Mouse (Mus musculus) neural tube, embryonic 14.5 days (tissue): ENCODE results near the gene P3h1. TPM values are rescaled to one million over a fixed set of nuclear protein-coding genes. Genes with fewer than 3 reads are reported as not detected.

Source experiments
- ATAC-seq: fragments of 200-750 bp; cut with Nextera tagmentation; 2 replicates; pipeline ENCODE4 v1.8.0; 2017; ENCODE audit warnings: low read depth, mild to moderate bottlenecking, moderate TSS enrichment, moderate library complexity
- H3K27ac ChIP-seq: fragments of 300-500 bp; sonication (generic); 2 replicates; pipeline ENCODE4 v1.5.1; 2014; ENCODE audit warnings: low read depth, mild to moderate bottlenecking, control low read depth, low read length, moderate library complexity, mixed read lengths
- H3K27me3 ChIP-seq: fragments of 300-500 bp; sonication (generic); 2 replicates; pipeline ENCODE4 v1.6.1; 2014; ENCODE audit warnings: low read length; ENCODE audit not compliant: control insufficient read depth, insufficient read depth
- H3K36me3 ChIP-seq: fragments of 300-500 bp; sonication (generic); 2 replicates; pipeline ENCODE4 v1.6.1; 2014; ENCODE audit warnings: low read length, mixed read lengths; ENCODE audit not compliant: control insufficient read depth, insufficient read depth
- H3K4me1 ChIP-seq: fragments of 300-500 bp; sonication (generic); 2 replicates; pipeline ENCODE4 v1.6.1; 2014; ENCODE audit warnings: low read length; ENCODE audit not compliant: control insufficient read depth, insufficient read depth
- H3K4me2 ChIP-seq: fragments of 300-500 bp; sonication (generic); 2 replicates; pipeline ENCODE4 v1.6.1; 2014; ENCODE audit warnings: mild to moderate bottlenecking, low read depth, low read length, control low read depth
- H3K4me3 ChIP-seq: fragments of 300-500 bp; sonication (generic); 2 replicates; pipeline ENCODE4 v1.5.1; 2014; ENCODE audit warnings: low read depth, low read length, control low read depth, mixed read lengths
- H3K9ac ChIP-seq: fragments of 300-500 bp; sonication (generic); replicated peaks from 2 replicates; pipeline ENCODE4 v1.6.1; 2014; ENCODE audit warnings: low read depth, mild to moderate bottlenecking, control low read depth, low read length, mixed read lengths
- H3K9me3 ChIP-seq: fragments of 300-500 bp; sonication (generic); 2 replicates; pipeline ENCODE4 v1.6.1; 2016; ENCODE audit warnings: low read length; ENCODE audit not compliant: control insufficient read depth
- WGBS: fragments of 180-500 bp; shearing (Covaris S2); extraction: QIAGEN DNeasy Blood & Tissue Kit; methylation state at CpG from one replicate; pipeline ENCODE4 v1.1.7; 2014; 5-methylcytosine and 5-hydroxymethylcytosine counted together
- polyA plus RNA-seq: library from polyadenylated mRNA; unstranded; fragments of >200 nt; fragmentation: Nextera tagmentation; extraction: Ambion mirVana; gene quantifications from 2 replicates; pipeline ENCODE4 v1.2.1, GENCODE M21; 2014

P3h1 gene
- polyA plus RNA-seq, 1 experiment from 2014 or later = 9.1 TPM

- H3K4me2 ChIP-seq = peak within 1 kb of the TSS; percentile 83
- peak; percentile 90 for ATAC-seq
- H3K27me3 ChIP-seq = no peaks in the 10 kb centered on the region
- no peaks in the 10 kb centered on the region for H3K36me3 ChIP-seq
- no peaks in the 10 kb centered on the region for H3K9me3 ChIP-seq
- H3K4me3 ChIP-seq = peak within 1 kb of the TSS; percentile 76
- peak within 1 kb of the TSS; percentile 81 for H3K27ac ChIP-seq
- H3K9ac ChIP-seq = peak within 1 kb of the TSS; percentile 81
- 0% methylated on average over 22 of the region's 47 CpGs for whole genome bisulfite sequencing
- H3K4me1 ChIP-seq = peaks cover 13% of the 10 kb centered on the region; the same call in 1 of the 2 replicates
Observed at GRCm38 (mm10) chr4:119194909-119195581, 37.7 kb upstream of the P3h1 start, which contains the start of gene Svbp. Gene Svbp, plus strand, starts transcription at chr4:119195306.

- Histone ChIP-seq H3K9ac (peak overlapping the region; percentile 81), H3K27me3 (no peaks in the 10 kb centered on the region), H3K36me3 (peaks cover under 1% of the 10 kb centered on the region; the same call in 1 of the 2 replicates), H3K4me3 (peak overlapping the region; percentile 76), H3K27ac (peak overlapping the region; percentile 81), H3K4me2 (peak overlapping the region; percentile 83), H3K4me1 (peaks cover 13% of the 10 kb centered on the region; the same call in 1 of the 2 replicates), H3K9me3 (no peaks in the 10 kb centered on the region)
- 8% methylated on average over 18 of the region's 18 CpGs for WGBS
- peak; percentile 25 for ATAC-seq
Observed at GRCm38 (mm10) chr4:119195582-119196320, 37.0 kb upstream of the P3h1 start.

GRCm38 (mm10) chr4:119198105-119198504, 34.6 kb upstream of the P3h1 start:
- Histone ChIP-seq H3K4me1 (peaks cover 13% of the 10 kb centered on the region; the same call in 1 of the 2 replicates), H3K27ac (no peak overlapping the region), H3K4me3 (no peak overlapping the region), H3K9me3 (no peaks in the 10 kb centered on the region), H3K9ac (no peak overlapping the region), H3K36me3 (peaks cover 5% of the 10 kb centered on the region; the same call in 1 of the 2 replicates), H3K4me2 (no peak overlapping the region), H3K27me3 (no peaks in the 10 kb centered on the region)
- ATAC-seq = no peak
- WGBS = 90% methylated on average over 6 of the region's 6 CpGs

DNA sequence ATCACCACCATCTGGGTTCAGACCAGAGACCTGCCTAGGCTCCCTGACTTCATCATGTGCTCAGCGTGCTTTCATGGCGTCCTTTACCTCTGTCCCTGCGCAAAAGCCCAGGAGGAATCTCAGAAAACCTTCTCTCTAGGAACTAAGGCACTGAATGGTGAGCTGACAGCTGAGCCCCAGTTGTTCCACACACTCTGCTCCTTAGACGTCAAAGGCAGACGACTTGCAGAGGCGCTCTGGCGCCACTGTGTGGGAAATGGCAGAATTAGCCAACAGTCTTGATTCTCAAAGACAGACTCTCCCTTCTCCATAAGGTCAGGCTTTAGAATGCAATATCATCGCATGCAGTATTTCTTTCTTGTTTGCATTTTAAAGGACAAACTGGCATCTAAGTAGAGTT, 28.0 kb upstream of the P3h1 start:
- no peak overlapping the region for H3K4me3 ChIP-seq
- peak; percentile 70; the same call in 1 of the 2 replicates for ATAC-seq
- no peaks in the 10 kb centered on the region for H3K9me3 ChIP-seq
- peaks cover 5% of the 10 kb centered on the region; the same call in 1 of the 2 replicates for H3K36me3 ChIP-seq
- no peak overlapping the region for H3K27ac ChIP-seq
- no peak overlapping the region for H3K9ac ChIP-seq
- no peak overlapping the region for H3K4me2 ChIP-seq
- H3K4me1 ChIP-seq = no peaks in the 10 kb centered on the region
- no peaks in the 10 kb centered on the region for H3K27me3 ChIP-seq
- 13% methylated on average over 8 of the region's 8 CpGs for WGBS

GRCm38 (mm10) chr4:119216667-119217066, 16.0 kb upstream of the P3h1 start:
- WGBS = 74% methylated on average over 8 of the region's 8 CpGs
- Histone ChIP-seq H3K4me2 (no peak overlapping the region), H3K36me3 (no peaks in the 10 kb centered on the region), H3K4me3 (no peak overlapping the region), H3K9ac (no peak overlapping the region), H3K9me3 (no peaks in the 10 kb centered on the region), H3K27ac (no peak overlapping the region), H3K4me1 (no peaks in the 10 kb centered on the region), H3K27me3 (no peaks in the 10 kb centered on the region)
- ATAC-seq = peak; percentile 26; the same call in 1 of the 2 replicates

DNA sequence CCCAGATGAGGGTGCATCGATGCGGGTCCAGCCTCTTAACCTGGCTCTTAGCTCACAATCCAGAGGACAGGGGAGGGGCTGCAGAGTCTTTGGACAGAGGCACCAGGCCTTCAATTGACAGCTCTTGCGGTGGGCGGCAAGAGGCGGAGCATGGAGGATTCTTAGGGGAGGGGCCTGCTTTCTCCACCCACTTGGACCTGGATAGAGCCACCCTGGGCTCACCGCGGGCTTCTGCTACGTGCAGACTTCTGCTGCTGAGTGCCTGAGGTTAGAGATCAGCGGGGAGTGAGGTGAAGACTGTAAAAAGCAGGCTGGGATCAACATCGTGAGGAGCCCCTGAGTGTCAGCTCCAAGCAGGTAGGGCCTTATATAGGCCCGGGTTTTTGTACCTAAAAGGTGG, 14.5 kb upstream of the P3h1 start, which contains the start of gene Tmem269:
Tmem269 (minus strand) TSS at position 49 of the 400 bp plus-strand sequence.
- WGBS = 19% methylated on average over 11 of the region's 11 CpGs
- Histone ChIP-seq H3K4me3 (no peak within 1 kb of the TSS), H3K27ac (no peak within 1 kb of the TSS), H3K4me1 (no peaks in the 10 kb centered on the region), H3K4me2 (no peak within 1 kb of the TSS), H3K9me3 (no peaks in the 10 kb centered on the region), H3K9ac (no peak within 1 kb of the TSS), H3K36me3 (no peaks in the 10 kb centered on the region), H3K27me3 (no peaks in the 10 kb centered on the region)
- 0 out of 2 replicates have a peak, but pooled peaks have one; percentile 19 for ATAC-seq

DNA sequence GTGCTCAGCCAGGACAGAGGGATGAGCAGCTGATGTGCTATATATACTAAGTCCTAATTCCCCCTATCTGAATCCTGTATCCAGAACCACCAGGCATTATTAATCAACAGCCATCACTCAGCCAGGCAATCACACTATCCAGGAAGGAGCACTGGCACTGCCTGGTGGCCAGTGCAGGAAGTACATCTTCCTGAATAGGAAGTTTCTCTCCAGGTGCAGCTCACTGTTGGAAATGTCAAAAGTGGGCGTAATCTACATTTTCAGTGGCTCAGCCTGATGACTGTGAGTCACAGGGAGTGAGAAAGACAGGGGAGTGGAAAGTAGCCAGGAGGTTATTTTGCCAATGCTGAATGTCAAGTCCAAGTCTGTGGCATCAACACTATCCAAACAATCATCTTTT, 9.0 kb upstream of the P3h1 start:
- 95% methylated on average over 1 of the region's 1 CpGs for WGBS
- Histone ChIP-seq H3K9ac (no peak overlapping the region), H3K27ac (no peak overlapping the region), H3K4me1 (no peaks in the 10 kb centered on the region), H3K36me3 (peaks cover 25% of the 10 kb centered on the region), H3K27me3 (no peaks in the 10 kb centered on the region), H3K4me2 (no peak overlapping the region), H3K9me3 (no peaks in the 10 kb centered on the region), H3K4me3 (no peak overlapping the region)
- ATAC-seq = no peak

DNA sequence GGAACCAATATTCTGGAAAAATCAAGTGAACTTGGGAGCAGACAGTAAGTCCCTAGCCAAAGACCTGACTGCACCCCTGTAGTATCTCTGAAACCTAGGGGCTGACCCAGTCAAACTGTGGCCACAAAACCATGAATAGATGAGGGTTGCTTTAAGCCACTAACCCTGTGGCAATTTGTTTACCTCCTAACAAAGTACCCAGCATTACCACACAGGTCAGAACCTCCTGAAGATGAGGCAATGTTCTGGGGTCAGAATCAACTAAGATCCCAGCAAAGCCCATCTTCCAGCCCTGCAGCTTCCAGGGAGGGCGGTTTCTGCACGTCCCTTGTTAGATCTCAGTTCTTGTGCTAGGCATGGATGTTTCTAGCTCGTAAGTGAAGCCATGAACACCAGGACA, 8.2 kb upstream of the P3h1 start:
- Histone ChIP-seq H3K27ac (no peak overlapping the region), H3K4me1 (no peaks in the 10 kb centered on the region), H3K9ac (no peak overlapping the region), H3K4me3 (no peak overlapping the region), H3K27me3 (no peaks in the 10 kb centered on the region), H3K36me3 (peaks cover 25% of the 10 kb centered on the region), H3K9me3 (no peaks in the 10 kb centered on the region), H3K4me2 (no peak overlapping the region)
- WGBS = 97% methylated on average over 3 of the region's 3 CpGs
- no peak for ATAC-seq

GRCm38 (mm10) chr4:119225719-119226118, 7.0 kb upstream of the P3h1 start:
- Histone ChIP-seq H3K9ac (no peak overlapping the region), H3K4me1 (no peaks in the 10 kb centered on the region), H3K4me3 (no peak overlapping the region), H3K27ac (no peak overlapping the region), H3K36me3 (peaks cover 25% of the 10 kb centered on the region), H3K4me2 (no peak overlapping the region), H3K9me3 (no peaks in the 10 kb centered on the region), H3K27me3 (no peaks in the 10 kb centered on the region)
- WGBS = 86% methylated on average over 9 of the region's 9 CpGs
- no peak for ATAC-seq
